8 mouse cellular contexts compared by ENCODE assay signal in genomic region chr3:96696766-96697732, GRCm38 (mm10). TPM values are rescaled to one million over a fixed set of nuclear protein-coding genes. Genes with fewer than 3 reads are reported as not detected.
DNase-seq lines count a peak whose midpoint lies in the region; ATAC-seq lines count a peak whose summit lies in the region.

No protein-coding gene starts in this region.

- peak; percentile 83 for DNase-seq in WW6 (ENCODE audit: low read depth, low spot score)
- DNase-seq in cerebellum, postnatal 4 days (ENCODE audit: low spot score in 2 of 2) = peak; percentile 74 to 84
- peak; percentile 91 for DNase-seq in gastrocnemius, adult 18-20 months (ENCODE audit: low spot score)
- DNase-seq in left cerebral cortex, adult 18-20 months (ENCODE audit: low spot score in 2 of 2) = peak; percentile 74 to 82
- DNase-seq in lung, postnatal 4 days = peak; percentile 94 to 96
- peak; percentile 95 for DNase-seq in retina, postnatal 1 day
- DNase-seq in thymus, postnatal 4 days = peak; percentile 80

- WGBS in hindbrain, embryonic 16.5 days = under 1% methylated on average over 82 of the region's 85 CpGs

- H3K4me1 ChIP-seq in hindbrain, embryonic 16.5 days (ENCODE audit: control insufficient read depth, insufficient read depth, low read depth, low read length) = peaks cover 12% of the 10 kb centered on the region

- no peaks in the 10 kb centered on the region for H3K27me3 ChIP-seq in hindbrain, embryonic 16.5 days (replicated peaks; ENCODE audit: control insufficient read depth, insufficient read depth, low read length)

- ATAC-seq in hindbrain, embryonic 16.5 days = peak; percentile 93

- no peaks in the 10 kb centered on the region for H3K9me3 ChIP-seq in hindbrain, embryonic 16.5 days (ENCODE audit: control insufficient read depth, low read length)

- H3K4me3 ChIP-seq in hindbrain, embryonic 16.5 days (ENCODE audit: low read length) = peak overlapping the region; percentile 56

- H3K4me2 ChIP-seq in hindbrain, embryonic 16.5 days (ENCODE audit: low read length) = peak overlapping the region; percentile 68

- peak overlapping the region; percentile 90 for H3K9ac ChIP-seq in hindbrain, embryonic 16.5 days (ENCODE audit: low read depth, low read length)

- peak overlapping the region; percentile 90 for H3K27ac ChIP-seq in hindbrain, embryonic 16.5 days (ENCODE audit: low read depth, low read length)

- peaks cover 9% of the 10 kb centered on the region; the same call in 1 of the 2 replicates for H3K36me3 ChIP-seq in hindbrain, embryonic 16.5 days (ENCODE audit: control insufficient read depth, insufficient read depth, low read length)

RNA-seq across cellular contexts. Expression of gene Pias3, which starts 0.9 kb away (rescaled TPM):
- 1 to 10 TPM; 6.1 to 7.5 TPM for total RNA-seq in gastrocnemius, adult 18-20 months (2021)
- 43.4 and 44.3 TPM in 2 replicates for polyA plus RNA-seq in hindbrain, embryonic 16.5 days (2015; fragmentation: Nextera tagmentation; extraction: Ambion mirVana)
- total RNA-seq in left cerebral cortex, adult 18-20 months (2021) = 10 to 100 TPM; 34.5 to 34.8 TPM

RNA-seq across cellular contexts. Expression of gene Nudt17, which starts 11.3 kb away (rescaled TPM):
- total RNA-seq in gastrocnemius, adult 18-20 months (2021) = under 1 TPM; 0.50 to 0.76 TPM
- 20.4 and 22.4 TPM in 2 replicates for polyA plus RNA-seq in hindbrain, embryonic 16.5 days (2015; fragmentation: Nextera tagmentation; extraction: Ambion mirVana)
- total RNA-seq in left cerebral cortex, adult 18-20 months (2021) = 10 to 100 TPM; 12.4 to 14.9 TPM

RNA-seq across cellular contexts. Expression of gene Ankrd35, which starts 27.1 kb away (rescaled TPM):
- total RNA-seq in gastrocnemius, adult 18-20 months (2021) = under 1 TPM; 0.18 to 0.31 TPM
- 2.5 and 2.8 TPM in 2 replicates for polyA plus RNA-seq in hindbrain, embryonic 16.5 days (2015; fragmentation: Nextera tagmentation; extraction: Ambion mirVana)
- total RNA-seq in left cerebral cortex, adult 18-20 months (2021) = 1 to 10 TPM; 8.1 to 9.0 TPM

RNA-seq across cellular contexts. Expression of gene Polr3c, which starts 30.4 kb away (rescaled TPM):
- 10 to 100 TPM; 21.0 to 22.4 TPM for total RNA-seq in gastrocnemius, adult 18-20 months (2021)
- polyA plus RNA-seq in hindbrain, embryonic 16.5 days (2015; fragmentation: Nextera tagmentation; extraction: Ambion mirVana) = 31.4 and 33.7 TPM in 2 replicates
- total RNA-seq in left cerebral cortex, adult 18-20 months (2021) = 10 to 100 TPM; 21.5 to 24.8 TPM

RNA-seq across cellular contexts. Expression of gene Rnf115, which starts 30.4 kb away (rescaled TPM):
- total RNA-seq in gastrocnemius, adult 18-20 months (2021) = 100 to 1,000 TPM in 1 of 2 experiments, 10 to 100 TPM in 1; 55.7 to 103 TPM
- polyA plus RNA-seq in hindbrain, embryonic 16.5 days (2015; fragmentation: Nextera tagmentation; extraction: Ambion mirVana) = 72.2 and 82.0 TPM in 2 replicates
- 10 to 100 TPM; 61.8 to 65.3 TPM for total RNA-seq in left cerebral cortex, adult 18-20 months (2021)

Comparison
In these comparisons a context has a peak if more than half of its experiments do, and no peak if none do; other contexts are left out.
1. Peak in every context shown above with its lines: DNase-seq, ATAC-seq, H3K4me3 ChIP-seq and H3K27ac ChIP-seq.
2. RNA of gene Pias3, which starts 0.9 kb away (total RNA-seq): 34.5 to 34.8 TPM in left cerebral cortex, adult 18-20 months; 6.1 to 7.5 TPM in gastrocnemius, adult 18-20 months; every median in the first group is over 4 times any median in the second.
3. RNA of gene Nudt17, which starts 11.3 kb away (total RNA-seq): 12.4 to 14.9 TPM in left cerebral cortex, adult 18-20 months; 0.50 to 0.76 TPM in gastrocnemius, adult 18-20 months; every median in the first group is over 4 times any median in the second.
4. RNA of gene Ankrd35, which starts 27.1 kb away (total RNA-seq): 8.1 to 9.0 TPM in left cerebral cortex, adult 18-20 months; 0.18 to 0.31 TPM in gastrocnemius, adult 18-20 months; every median in the first group is over 4 times any median in the second.